Mouse (Mus musculus): ENCODE measurements at regions not wholly inside any gene's neighbourhood (a gene's known extent, or its start where the extent isn't known, plus 50 kb on each side); places are given as distances from the start of the nearest gene placed in this dataset.
A peak's percentile ranks its signal among the peaks of the same experiment; 100 is the strongest.
"Not testable (repeated sequence)": the region's sequence is repeated elsewhere in the genome, so short reads cannot be mapped to it uniquely, and the experiment has no call there.

GRCm38 (mm10) chr8:20495542-20495941 lies 119.2 kb upstream of the Gm21119 start:
- WGBS, result no CpG with 5 or more reads among the region's 1 CpGs

DNA sequence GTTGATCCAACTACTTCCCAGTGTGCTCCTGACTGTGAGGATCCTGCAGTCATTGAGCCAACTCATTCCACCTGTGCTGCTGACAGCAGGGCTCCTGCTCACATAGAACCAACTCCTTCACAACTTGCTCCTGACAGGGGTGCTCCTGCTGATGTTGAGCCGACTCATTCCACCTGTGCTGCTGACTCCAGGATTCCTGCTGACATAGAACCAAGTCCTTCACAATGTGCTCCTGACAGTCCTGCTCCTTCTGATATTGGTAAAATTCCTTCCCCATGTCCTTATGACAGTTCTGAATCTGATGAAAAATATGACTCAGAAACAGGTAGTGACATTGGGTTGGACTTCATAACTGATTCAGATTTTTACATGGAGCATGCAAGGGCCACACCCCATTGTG lies 100.8 kb upstream of the Gm21119 start:
- not testable (repeated sequence) for H3K27me3 ChIP-seq; ATAC-seq (replicated peaks); H3K4me3 ChIP-seq; H3K27ac ChIP-seq (replicated peaks); H3K4me2 ChIP-seq (replicated peaks); H3K9me3 ChIP-seq; H3K9ac ChIP-seq (replicated peaks); H3K4me1 ChIP-seq; H3K36me3 ChIP-seq
- WGBS, result 80% methylated on average over 1 of the region's 1 CpGs

More at GRCm38 (mm10) chr8:20495542-20495941, 119.2 kb upstream of the Gm21119 start:
- not testable (repeated sequence) for H3K27ac ChIP-seq (replicated peaks); H3K4me2 ChIP-seq (replicated peaks); H3K9ac ChIP-seq (replicated peaks); H3K27me3 ChIP-seq; H3K4me1 ChIP-seq; H3K9me3 ChIP-seq; H3K36me3 ChIP-seq; H3K4me3 ChIP-seq; ATAC-seq (replicated peaks)

- not testable (repeated sequence) for ATAC-seq (replicated peaks); H3K4me3 ChIP-seq; H3K9ac ChIP-seq (replicated peaks); H3K27me3 ChIP-seq; H3K27ac ChIP-seq (replicated peaks); H3K36me3 ChIP-seq; H3K9me3 ChIP-seq; H3K4me2 ChIP-seq (replicated peaks); H3K4me1 ChIP-seq
- WGBS, result 79% methylated on average over 3 of the region's 3 CpGs
These were observed 98.3 kb upstream of the Gm21119 start for GRCm38 (mm10) chr8:20516324-20516830.

DNA sequence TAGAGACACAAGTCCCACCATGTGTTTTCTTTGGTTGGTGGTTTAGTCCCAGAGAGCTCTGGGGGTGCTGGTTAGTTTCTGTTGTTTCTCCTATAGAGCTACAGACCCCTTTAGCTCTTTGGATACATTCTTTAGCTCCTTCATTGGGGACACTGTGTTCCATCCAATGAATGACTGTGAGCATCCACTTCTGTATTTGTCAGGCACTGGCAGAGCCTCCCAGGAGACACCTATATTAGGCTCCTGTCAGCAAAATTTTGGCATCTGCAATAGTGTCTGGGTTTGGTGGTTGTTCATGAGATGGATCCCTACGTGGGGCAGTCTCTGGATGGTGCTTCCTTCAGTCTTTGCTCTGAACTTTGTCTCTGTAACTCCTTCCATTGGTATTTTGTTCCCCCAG lies 97.2 kb upstream of the Gm21119 start:
- H3K27ac ChIP-seq (replicated peaks); H3K4me1 ChIP-seq; H3K27me3 ChIP-seq; H3K9me3 ChIP-seq; H3K4me3 ChIP-seq; H3K36me3 ChIP-seq; H3K9ac ChIP-seq (replicated peaks); H3K4me2 ChIP-seq (replicated peaks); ATAC-seq (replicated peaks): not testable (repeated sequence)
- 43% methylated on average over 1 of the region's 1 CpGs for WGBS

GRCm38 (mm10) chr8:20524539-20524938 lies 90.2 kb upstream of the Gm21119 start:
- H3K27ac ChIP-seq (replicated peaks); ATAC-seq (replicated peaks); H3K9ac ChIP-seq (replicated peaks); H3K36me3 ChIP-seq; H3K4me3 ChIP-seq; H3K9me3 ChIP-seq; H3K4me2 ChIP-seq (replicated peaks); H3K4me1 ChIP-seq; H3K27me3 ChIP-seq: not testable (repeated sequence)

GRCm38 (mm10) chr8:20529048-20529447 lies 85.7 kb upstream of the Gm21119 start:
- no CpG with 5 or more reads among the region's 1 CpGs for WGBS
- not testable (repeated sequence) for ATAC-seq (replicated peaks); H3K9ac ChIP-seq (replicated peaks); H3K4me1 ChIP-seq; H3K27ac ChIP-seq (replicated peaks); H3K4me2 ChIP-seq (replicated peaks); H3K4me3 ChIP-seq; H3K36me3 ChIP-seq; H3K27me3 ChIP-seq; H3K9me3 ChIP-seq

GRCm38 (mm10) chr8:20539031-20539430 lies 75.7 kb upstream of the Gm21119 start:
- not testable (repeated sequence) for ATAC-seq (replicated peaks); H3K36me3 ChIP-seq
- WGBS, result 93% methylated on average over 4 of the region's 4 CpGs

DNA sequence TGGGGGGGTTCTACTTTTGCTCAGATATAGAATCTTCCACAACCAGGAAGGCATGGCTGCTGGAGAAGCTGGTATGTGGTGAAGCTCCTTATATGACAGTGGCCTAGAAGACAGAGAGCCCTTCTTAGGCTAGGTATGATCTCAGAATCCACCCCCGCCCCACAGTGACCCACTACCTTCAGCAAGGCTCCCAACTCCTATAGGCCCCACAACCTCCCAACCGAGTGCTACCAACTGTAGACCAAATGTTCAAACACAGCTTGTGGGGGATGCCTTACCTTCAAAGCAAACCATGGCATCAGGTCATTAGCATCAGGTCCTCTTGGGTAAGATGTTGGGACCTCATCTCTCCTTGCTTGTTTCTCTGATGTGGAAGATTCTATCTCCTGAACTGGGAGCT lies 70.6 kb upstream of the Gm21119 start:
- ATAC-seq (replicated peaks); H3K9ac ChIP-seq (replicated peaks); H3K36me3 ChIP-seq; H3K27ac ChIP-seq (replicated peaks); H3K27me3 ChIP-seq; H3K4me3 ChIP-seq; H3K4me1 ChIP-seq; H3K4me2 ChIP-seq (replicated peaks); H3K9me3 ChIP-seq: not testable (repeated sequence)
- WGBS, result 89% methylated on average over 2 of the region's 2 CpGs

More at GRCm38 (mm10) chr8:20539031-20539430, 75.7 kb upstream of the Gm21119 start:
- H3K4me3 ChIP-seq; H3K4me1 ChIP-seq; H3K9ac ChIP-seq (replicated peaks); H3K27me3 ChIP-seq; H3K9me3 ChIP-seq; H3K4me2 ChIP-seq (replicated peaks); H3K27ac ChIP-seq (replicated peaks): not testable (repeated sequence)

- not testable (repeated sequence) for H3K4me1 ChIP-seq; H3K9me3 ChIP-seq; H3K4me2 ChIP-seq (replicated peaks); H3K27ac ChIP-seq (replicated peaks); H3K36me3 ChIP-seq; H3K27me3 ChIP-seq; H3K4me3 ChIP-seq; H3K9ac ChIP-seq (replicated peaks); ATAC-seq (replicated peaks)
- 67% methylated on average over 2 of the region's 2 CpGs for WGBS
These were observed 69.4 kb upstream of the Gm21119 start for GRCm38 (mm10) chr8:20545347-20545746.

DNA sequence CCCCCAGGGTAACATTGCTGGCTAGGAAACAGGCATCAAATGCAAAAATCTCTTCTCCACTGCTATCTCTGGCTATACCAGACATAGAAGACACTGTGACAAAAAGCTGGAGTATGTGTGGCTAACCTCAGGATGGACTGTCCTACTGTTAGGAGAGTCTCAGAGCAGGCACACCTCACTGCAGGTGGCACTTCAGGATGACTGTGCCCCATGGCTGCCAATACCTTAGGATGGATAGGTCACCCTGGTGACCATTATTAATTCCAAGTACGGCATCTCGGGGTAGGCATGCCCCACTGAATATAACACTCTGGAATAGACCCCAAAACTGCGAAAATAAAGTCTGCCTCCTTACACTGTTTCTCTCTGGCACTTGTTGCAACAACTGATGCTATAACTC lies 68.3 kb upstream of the Gm21119 start:
- not testable (repeated sequence) for ATAC-seq (replicated peaks); H3K4me3 ChIP-seq; H3K9ac ChIP-seq (replicated peaks); H3K4me1 ChIP-seq; H3K4me2 ChIP-seq (replicated peaks); H3K27me3 ChIP-seq; H3K27ac ChIP-seq (replicated peaks); H3K9me3 ChIP-seq; H3K36me3 ChIP-seq
- 100% methylated on average over 2 of the region's 3 CpGs for WGBS

DNA sequence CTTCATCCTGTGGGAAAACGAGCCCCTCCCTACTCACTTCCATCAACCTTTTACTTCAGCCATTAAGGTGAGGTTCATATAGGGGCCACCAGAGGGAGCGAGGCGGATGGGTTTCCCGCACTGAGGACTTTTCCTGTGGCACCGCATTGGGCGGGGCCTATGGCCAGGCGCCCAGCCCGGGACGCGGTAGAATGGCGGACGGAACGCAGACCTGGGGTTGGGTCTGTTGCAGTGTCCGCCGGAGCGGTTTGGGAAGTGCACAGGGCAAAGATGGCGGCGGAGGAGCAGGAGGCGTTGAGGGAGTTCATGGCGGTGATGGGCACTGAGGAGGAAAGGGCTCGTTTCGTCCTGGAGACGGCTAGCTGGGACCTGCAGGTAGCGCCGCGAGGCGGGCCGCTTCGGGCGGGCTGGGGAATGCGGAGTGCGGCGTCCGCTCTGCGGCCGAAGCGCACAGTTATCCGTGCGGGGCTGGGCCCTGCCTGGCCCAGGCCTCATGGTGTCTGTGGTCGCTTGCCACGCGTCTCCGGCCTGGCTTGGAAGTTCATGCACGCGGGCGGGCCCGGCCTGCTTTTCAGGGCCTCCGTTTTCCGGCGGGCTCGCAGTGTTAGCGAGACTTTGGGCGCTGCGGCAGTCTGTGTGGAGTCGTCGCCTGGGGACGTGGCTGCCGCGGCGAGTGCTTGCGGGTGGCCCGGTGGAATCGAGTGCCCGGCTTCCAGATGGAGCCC lies 64.5 kb upstream of the Gm21119 start:
- Histone ChIP-seq H3K9ac (replicated peaks) (peak overlapping the region; percentile 86), H3K27ac (replicated peaks) (peak overlapping the region; percentile 83), H3K4me3 (peak overlapping the region; percentile 58), H3K4me2 (replicated peaks) (peak overlapping the region; percentile 46)
- ATAC-seq (replicated peaks), result peak; percentile 100
- WGBS, result 17% methylated on average over 64 of the region's 64 CpGs
- not testable (repeated sequence) for H3K4me1 ChIP-seq, H3K36me3 ChIP-seq, H3K9me3 ChIP-seq, H3K27me3 ChIP-seq

DNA sequence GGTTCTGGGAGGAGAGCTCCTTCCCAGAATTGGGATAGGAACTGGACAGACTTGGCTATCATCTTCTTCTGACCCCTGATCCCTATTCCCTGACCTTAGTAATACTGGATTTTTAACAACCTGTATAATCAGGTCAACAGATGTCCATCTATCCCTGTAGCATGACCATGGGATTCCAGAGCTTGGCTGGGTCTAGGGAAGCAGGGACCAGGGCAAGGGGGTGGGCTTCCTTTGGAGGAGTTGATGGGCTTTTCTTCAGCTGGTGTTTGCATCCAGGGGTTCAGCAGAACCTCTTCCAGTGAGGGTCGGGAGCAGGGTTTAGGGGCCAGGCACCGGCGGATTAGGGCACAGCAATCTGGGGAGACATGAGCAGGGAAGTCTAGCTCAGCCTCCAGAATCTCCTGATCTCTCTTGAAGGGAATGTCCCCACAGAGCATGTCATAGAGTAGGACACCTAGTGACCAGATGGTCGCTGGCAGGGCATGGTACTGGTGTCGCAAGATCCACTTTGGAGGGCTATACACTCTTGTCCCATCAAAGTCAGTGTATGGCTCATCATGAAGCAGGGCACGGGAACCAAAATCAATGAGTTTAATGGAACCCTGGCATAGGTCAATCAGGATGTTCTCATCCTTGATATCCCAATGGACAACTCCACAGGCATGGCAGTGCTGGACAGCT lies 58.1 kb upstream of the Gm21119 start:
- H3K4me1 ChIP-seq; H3K9me3 ChIP-seq; H3K4me3 ChIP-seq; H3K27me3 ChIP-seq; H3K36me3 ChIP-seq; H3K9ac ChIP-seq (replicated peaks); H3K4me2 ChIP-seq (replicated peaks); H3K27ac ChIP-seq (replicated peaks): not testable (repeated sequence)
- peak; percentile 52 for ATAC-seq (replicated peaks)
- WGBS, result no CpG with 5 or more reads among the region's 6 CpGs

GRCm38 (mm10) chr8:20557184-20557583 lies 57.5 kb upstream of the Gm21119 start:
- ATAC-seq (replicated peaks), result peak; percentile 81
- Histone ChIP-seq H3K4me2 (replicated peaks) (peak overlapping the region; percentile 26), H3K4me3 (peak overlapping the region; percentile 32; the same call in 1 of the 2 replicates)
- not testable (repeated sequence) for H3K9me3 ChIP-seq; H3K9ac ChIP-seq (replicated peaks); H3K27ac ChIP-seq (replicated peaks); H3K4me1 ChIP-seq; H3K27me3 ChIP-seq; H3K36me3 ChIP-seq
- 85% methylated on average over 7 of the region's 8 CpGs for WGBS
